Mouse (Mus musculus) left cerebral cortex, postnatal 10 days (tissue): ENCODE data around the gene Pank4. TPM values are rescaled to one million over a fixed set of nuclear protein-coding genes. Genes with fewer than 3 reads are reported as not detected.

Source experiments
- DNase-seq, 2 experiments: peaks; one replicate each; pipeline ENCODE4 v3.0.0; 2021 to 2022; ENCODE audit warnings: low spot score in 2 of 2, mixed read lengths in 1 of 2; ENCODE audit errors: extremely low spot score in 1 of 2
- intact Hi-C: fragments of 180-260 bp; cut with DNase I; formaldehyde crosslinking; loops from one replicate; pipeline ENCODE4 v1.15.1; 2025
- total RNA-seq, 2 experiments: library from RNA; stranded (reverse); gene quantifications; 2 replicates each; pipeline ENCODE4 v1.2.3; 2021

Gene Pank4
- total RNA-seq, 2 experiments from 2014 or later = 30.6 to 31.9 TPM

DNA sequence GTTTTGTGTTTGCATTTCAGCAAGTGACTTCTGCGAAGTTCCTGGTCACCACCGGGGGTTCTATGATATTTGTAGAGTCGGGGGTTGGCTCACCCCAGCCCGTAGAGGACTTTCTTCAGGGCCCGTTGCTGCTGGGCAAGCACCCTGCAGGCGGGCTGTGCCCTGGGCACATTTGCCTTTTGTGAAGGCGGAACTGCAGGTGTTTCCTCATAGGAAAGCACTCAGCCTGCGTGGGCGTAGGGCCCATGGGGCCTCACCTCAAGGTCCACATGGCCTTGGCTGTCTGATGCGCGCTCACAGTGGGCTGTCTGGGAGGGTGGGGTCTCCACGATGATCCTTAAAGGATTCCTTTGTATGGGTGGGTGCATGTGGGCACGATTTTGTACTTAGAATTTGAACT is 2.0 kb upstream of the Pank4 start:
- no peak for DNase-seq
- intact Hi-C loops = loop anchor here (5.0 kb wide), 1 partner anchor 85 kb away; no protein-coding TSS in a partner anchor

DNA sequence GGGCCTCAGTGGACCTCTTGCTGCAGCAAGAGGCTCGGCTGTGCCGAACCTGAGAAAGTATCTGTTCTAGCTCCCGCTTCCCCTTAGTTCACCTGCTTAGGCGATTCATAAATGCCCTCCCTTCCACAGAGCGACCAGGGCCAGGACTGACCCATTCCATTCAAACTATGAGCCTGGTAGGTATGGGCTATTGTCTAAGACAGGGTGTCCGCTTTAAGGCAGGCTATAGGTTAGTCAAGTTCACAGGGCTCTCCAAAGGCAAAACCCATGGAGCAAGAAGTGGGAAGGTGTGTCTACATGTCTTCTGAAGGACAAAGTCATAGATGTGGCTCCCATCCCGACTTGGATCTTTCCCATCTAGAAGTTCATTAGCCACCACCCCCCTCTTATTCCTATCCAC is 1.2 kb upstream of the Pank4 start:
- intact Hi-C loops = loop anchor here (1.0 to 5.0 kb wide), 2 partner anchors 18 to 85 kb away; no protein-coding TSS in a partner anchor
- no peak for DNase-seq

DNA sequence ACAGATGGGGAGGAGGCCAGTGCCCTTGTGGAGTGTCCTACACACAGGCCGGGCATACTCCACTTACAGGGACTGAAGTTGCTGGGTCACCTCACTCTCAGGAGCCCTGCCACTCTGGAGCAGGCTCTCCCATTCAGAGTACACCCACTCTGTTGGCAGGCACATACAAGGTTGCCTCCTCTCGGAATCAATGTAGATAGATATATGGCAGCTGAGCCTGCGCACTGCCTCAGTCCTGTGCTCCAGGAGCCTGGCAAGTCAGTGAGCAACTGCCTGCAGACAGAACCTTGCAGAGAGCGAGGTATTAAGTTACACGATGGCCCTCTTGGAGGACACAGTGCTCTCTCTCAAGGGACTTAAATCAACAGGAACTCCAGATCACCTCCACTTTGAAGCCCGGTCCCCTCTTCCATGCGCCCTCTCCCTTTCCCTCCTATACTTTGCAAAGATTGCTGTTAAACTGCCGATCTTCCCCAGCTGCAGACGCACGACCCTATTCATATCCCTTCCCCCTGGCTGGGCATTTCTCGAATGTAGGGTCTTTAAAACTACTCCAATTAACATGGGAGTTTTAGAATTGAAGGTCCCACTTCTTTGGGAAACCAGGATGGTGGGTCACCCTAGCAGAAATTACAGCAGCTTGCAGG is 610 bp upstream of the Pank4 start:
- no peak for DNase-seq
- intact Hi-C loops = loop anchor here (1.0 to 5.0 kb wide), 2 partner anchors 19 to 86 kb away; no protein-coding TSS in a partner anchor

DNA sequence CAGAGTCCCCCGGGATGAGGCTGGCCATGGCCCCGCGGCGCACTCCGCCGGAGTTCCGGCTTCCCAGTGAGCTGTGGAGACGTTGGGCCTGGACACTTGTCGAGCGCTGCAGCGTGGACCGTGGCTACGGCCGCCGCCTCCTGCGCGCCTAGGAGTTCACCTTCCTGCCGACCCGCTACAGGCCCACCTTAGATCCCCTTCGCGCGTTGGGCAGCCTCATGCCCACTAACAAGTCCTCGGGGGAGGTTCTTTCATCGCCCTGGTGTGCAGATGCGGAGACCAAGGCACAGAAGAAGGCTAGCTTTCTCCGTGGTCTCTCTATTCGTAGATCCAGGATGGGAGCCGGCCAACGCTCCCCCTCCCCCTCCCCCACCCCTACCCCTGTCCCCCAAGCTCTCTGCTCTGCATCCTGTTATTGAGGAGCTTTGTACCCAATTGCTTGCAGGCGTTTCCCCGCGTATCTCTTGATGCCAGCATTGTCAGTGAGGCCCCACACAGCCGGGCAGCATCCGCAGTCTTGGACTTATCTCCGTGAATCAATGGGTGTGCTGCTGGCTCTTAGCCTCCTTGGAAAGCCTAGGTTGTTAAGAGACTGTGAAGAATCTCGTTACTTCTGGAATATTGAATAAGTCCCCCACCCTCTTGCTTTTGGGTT is 785 bp downstream of the Pank4 start:
- DNase-seq = no peak
- intact Hi-C loops = loop anchor here (5.0 kb wide), 1 partner anchor 87 kb away; no protein-coding TSS in a partner anchor

DNA sequence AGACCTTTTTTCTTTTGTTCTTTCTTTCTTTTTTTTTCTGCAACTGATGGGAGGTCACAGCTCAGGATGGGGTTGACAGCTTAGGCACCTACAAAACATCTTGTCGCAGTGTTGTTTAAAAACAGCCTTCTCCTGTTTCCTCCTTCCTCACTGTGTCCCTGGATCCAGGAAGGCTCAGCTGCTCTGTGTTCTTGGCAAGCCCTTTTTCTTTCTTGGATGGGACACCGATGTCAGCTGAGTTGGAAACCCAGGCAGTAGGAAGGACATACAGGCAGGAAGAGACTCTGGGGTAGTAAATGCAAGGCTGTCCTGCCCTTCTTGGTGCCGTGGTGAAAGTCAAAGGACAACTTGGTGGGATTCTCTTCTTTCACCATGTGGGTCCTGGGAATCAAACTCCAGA is 1.9 kb downstream of the Pank4 start:
- intact Hi-C loops = no loop called here
- DNase-seq = no peak

DNA sequence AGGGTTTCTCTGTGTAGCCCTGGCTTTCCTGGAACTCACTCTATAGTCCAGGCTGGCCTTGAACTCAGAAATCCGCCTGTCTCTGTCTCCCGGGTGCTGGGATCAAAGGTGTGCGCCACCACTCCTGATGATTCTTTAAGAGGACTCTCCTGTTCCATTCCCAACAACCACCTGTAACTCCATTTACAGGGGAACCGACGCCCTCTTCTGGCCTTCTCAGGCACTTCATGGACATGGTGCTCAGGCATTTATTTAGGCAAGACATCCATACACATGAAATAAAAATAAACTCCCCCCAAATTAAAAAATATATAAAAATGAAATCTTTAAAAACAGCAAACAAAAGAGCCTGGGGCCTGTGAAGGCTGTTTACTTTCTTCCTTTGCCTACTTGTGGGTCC is 3.2 kb downstream of the Pank4 start:
- intact Hi-C loops = no loop called here
- no peak for DNase-seq

DNA sequence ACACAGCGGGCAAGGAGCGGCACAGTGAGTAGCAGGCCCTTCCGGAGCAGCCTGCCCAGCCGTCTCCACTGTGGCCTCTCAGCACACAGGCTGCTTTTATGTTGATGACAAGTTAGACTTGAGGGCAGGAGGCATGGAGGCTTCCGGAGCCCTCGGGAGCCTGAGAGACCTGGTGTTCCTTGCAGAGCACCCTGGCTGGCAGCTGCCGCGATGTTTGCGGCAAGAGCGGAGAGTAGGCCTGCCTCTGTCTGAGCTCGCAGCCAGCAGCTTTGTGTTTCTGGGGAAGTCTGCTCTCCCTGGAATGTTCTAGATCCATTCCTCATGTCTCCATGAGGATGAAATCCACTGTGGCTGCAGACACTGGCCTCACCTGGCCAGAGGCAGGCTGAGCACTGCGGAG is 8.6 kb downstream of the Pank4 start:
- DNase-seq = no peak
- intact Hi-C loops = no loop called here

DNA sequence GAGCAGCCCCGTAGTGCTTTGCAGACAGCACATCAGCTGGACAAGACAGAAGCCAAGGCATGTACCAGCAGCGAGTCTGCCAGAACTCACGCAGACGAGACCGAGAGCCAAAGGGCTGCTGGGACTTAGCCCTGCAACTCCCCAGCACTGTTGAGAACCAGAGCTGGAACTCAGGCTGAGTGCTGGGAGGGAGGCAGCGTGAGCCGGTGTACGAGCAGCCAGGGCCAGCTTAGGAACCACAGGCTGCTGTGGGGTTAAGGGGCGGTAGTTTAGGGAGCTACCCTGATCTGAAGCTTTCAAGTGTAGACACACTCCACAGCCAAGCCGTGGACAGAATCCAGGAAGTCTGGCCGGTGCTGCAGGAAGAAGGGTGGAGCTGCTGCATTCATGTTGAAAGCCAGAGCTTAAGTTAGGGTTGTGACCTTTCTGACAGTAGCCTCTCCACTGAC is 10.3 kb downstream of the Pank4 start:
- intact Hi-C loops = no loop called here
- DNase-seq = no peak

DNA sequence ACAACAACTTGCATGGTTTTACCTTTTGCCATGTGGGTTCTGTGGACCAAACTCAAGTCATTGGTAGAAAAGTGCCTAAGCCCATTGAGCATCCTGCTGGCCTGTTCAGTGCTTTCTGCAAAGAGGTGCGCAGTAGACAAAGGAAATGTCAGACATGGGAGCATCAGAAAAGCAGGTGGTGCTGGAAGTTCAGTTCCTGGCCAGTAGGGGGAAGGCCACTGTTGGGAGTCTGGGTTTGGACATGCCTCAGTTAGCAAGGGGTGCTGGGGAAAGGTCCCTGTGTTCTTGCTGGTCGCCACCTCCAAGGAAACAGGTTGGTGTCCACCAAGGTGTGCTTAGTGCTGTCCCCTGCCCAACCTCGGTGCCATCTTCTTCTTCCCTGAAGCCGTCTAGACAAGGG is 16.2 kb downstream of the Pank4 start:
- intact Hi-C loops = no loop called here
- no peak for DNase-seq

DNA sequence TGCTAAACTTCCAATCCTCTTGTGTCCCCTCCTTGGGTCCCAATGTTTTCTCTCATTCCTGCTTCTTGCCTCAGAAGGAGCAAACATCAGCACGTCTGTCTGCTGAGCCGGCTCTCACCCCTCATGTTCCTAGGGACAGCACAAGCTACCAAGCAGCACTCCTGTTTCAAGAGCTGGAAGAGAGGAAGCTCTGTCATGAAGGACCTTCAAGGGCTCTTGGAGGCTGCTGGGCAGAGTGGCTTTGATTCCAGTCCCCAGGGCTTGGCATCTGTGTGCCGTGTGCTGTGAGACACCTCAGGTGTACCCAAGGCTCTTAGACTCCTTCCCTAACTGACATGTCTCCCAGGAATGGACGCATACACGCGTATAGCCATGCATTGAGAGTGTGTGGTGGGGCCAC is 17.2 kb downstream of the Pank4 start:
- no peak for DNase-seq
- intact Hi-C loops = no loop called here

DNA sequence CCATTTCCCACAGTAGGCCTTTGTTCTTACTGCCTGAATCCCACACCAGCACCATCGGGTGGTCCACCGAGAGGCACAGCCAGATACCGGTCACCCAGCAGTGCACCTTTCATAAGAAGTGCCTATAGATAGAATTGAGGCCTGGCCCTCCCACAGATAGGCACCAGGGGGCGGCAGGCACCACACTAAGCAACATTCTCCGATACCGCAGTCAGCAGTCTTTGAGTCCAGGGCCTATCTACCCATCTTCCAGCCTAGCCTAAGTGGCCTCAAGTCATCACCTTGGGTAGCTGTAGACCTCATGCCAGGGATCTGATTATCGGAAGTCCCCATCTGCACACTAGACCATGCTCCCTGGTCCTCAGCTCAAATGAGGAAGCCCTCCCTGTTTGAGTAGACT is 17.6 kb downstream of the Pank4 start:
- peak; percentile 62 to 74 for DNase-seq
- intact Hi-C loops = no loop called here

DNA sequence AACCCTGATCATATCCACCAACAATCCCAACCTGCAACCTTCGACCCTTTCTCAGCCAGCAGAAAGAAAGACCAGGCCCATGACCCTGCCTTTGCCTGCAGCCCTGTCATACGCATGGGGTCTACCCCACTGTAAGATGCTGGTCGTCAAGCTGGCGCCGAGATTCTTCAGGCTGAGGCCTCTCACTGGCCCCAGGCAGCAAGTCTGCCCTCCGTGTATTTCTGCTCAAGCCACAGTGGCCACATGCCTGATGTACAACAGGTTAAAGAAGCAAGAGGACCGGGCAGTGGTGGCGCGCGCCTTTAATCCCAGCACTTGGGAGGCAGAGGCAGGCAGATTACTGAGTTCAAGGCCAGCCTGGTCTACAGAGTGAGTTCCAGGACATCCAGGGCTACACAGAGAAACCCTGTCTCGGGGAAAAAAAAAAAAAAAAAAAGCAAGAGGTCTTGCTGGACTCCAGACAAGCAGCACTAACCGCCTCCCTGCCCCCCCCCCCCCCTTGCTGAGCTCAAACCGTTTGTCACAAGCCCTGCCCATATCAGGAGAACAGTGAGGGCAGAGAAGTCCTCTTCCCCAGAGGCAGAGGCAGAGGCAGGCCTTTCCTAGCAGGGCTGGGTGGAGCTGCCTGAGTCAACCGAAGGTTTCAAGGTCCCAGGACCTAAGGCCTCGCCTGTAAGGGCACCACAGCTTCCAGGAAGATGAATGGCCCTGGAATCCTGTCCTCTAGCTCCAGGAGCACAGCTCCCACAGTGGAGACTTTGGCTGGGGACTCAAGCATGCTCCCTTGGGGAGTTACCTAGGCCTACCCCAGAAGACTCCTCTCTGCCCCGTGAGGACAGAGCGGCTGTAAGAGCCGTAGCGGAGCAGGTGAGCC is 18.6 kb downstream of the Pank4 start:
- DNase-seq = no peak
- intact Hi-C loops = loop anchor here (2.0 kb wide), 1 partner anchor 80 kb away; no protein-coding TSS in a partner anchor

DNA sequence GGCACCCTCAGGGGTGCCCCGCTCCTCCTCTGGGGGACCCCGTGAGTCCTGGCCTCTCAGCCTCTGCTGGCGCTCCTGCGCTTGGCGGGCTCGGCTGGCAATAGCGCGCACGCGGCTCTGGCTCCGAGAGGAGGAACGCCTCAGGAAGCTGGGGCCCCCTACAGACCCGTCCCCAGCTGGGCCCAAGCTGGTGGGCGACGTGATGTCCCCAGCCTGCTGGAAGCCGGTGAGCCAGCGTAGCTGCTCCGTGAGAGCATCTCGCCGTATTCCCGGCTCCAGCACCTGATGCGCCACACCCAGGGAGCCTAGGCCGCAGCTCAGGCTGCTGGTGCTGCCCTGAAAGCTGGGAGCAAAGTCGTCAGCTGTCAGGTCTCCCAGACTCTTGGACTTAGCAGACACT is 19.8 kb downstream of the Pank4 start:
- intact Hi-C loops = loop anchor here (2.0 kb wide), 2 partner anchors 73 to 79 kb away; partner anchors contain the start of gene Plch2
- no peak for DNase-seq

DNA sequence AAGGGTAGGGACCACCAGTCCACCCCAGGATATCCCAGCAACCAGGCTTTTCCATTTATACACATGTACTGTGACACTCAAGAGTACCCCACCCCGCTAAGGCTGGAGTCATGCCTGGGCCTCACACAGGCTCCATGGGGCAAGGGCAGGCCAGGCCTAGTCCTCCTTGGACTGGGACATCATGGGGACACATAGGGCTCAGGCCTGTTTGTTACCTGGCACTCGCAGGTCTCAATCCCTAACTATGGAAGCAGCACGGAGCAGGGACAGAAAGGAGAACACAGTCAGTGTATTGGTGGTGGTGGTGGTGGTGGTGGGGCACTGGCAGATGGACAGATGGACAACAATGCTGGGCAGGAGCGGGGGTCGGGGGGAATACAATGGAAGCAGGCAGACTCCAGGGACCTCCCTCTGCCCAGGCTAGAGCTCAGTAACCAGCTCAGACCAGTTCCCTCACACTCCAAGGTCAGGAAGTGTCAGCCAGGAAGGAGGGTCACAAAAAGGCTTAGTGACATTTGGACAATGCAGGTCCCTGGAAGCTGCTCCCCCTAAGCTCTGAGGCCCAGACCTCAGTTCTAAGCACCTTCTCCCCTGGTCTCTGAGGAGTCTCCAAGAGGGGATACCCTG is 21.3 kb downstream of the Pank4 start:
- DNase-seq = no peak
- intact Hi-C loops = loop anchor here (2.0 kb wide), 1 partner anchor 72 kb away; the partner anchor contains the start of gene Plch2

DNA sequence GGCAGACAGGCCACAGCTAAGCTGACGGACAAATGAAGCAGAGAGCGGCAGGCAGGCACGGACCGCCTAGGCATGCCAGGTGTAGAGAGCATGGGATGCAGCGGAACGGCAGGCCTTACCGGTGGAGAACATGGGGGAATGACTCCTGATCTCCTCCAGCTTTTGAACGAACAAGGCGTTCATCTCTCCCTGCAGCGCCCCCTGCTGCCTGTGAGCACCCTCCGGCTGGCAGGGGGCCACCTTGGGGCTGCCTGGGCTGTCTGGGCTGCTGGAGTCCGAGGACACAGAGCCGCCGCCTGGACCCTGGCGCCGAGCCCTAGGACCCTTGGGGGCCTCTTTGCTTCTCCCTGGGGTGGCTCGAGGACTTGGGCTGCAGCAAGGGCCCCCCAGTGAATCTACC is 22.2 kb downstream of the Pank4 start:
- intact Hi-C loops = no loop called here
- peak in 1 of 2 experiments; percentile 87 for DNase-seq

DNA sequence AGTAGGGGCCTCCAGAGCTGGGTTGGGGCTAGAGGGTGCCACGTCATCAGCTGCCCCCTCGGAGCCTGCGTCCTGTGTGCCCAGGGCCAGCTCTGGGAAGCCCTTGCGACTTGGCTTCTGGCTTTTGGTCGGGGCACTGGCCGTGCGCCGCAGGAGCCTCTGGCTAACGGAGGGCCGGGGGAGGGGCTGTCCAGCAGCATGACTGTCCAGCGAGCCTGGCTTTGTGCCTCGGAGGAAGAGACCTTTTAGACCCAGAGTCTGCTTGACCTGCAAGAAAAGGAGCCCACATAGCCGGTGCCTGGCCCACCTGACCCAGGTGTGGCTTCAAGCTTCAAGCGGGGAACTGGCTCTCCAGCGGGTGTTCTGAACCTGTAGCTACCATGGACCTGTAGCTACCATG is 22.8 kb downstream of the Pank4 start:
- intact Hi-C loops = no loop called here
- no peak for DNase-seq

DNA sequence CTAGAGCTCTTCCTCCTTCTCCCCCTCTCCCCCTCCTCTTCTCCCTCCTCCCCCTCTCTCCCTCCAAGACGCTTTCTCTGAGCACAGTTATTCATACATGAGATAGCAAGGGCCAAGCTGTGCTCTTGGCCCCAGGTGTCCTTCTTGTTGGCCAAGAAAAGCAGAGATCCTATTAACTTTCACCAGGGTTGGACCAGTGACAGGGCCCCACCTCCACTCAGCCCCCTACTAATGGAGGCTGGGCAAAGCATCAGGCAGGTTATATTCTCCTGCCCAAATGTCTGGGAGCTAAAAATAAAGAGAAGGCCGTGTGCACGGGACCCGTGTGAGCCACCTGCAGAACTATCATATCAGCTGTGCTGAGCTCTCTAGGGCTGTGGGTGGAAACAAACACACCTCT is 31.0 kb downstream of the Pank4 start:
- no peak for DNase-seq
- intact Hi-C loops = no loop called here

DNA sequence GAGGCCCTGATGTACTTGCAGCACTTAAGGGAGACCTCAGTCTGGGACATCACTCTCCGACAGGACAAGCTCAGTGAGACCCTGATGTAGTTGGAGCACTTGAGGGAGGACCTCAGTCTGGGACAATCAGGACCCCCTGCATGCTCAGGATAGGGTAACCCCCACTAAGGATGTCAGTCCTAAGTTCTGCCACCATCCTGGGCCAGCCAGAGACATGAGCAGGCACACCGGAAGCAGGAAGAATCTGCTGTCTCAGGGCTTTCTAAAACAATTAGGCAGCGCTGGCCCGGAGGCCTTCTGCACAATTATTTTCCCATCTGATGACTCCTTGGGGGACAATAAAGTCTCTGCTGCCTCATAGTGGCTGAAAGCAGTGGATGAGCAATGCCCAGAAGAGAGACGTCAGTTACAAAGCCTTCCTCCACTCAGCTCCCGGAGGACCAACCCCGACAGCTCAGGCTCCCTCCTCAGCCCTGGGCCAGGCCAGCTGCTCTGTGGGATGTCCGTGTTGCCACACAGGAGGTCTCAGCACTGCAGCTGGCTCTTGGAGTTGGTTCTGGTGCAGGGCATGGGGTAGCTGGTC is 32.7 kb downstream of the Pank4 start:
- DNase-seq = no peak
- intact Hi-C loops = no loop called here

DNA sequence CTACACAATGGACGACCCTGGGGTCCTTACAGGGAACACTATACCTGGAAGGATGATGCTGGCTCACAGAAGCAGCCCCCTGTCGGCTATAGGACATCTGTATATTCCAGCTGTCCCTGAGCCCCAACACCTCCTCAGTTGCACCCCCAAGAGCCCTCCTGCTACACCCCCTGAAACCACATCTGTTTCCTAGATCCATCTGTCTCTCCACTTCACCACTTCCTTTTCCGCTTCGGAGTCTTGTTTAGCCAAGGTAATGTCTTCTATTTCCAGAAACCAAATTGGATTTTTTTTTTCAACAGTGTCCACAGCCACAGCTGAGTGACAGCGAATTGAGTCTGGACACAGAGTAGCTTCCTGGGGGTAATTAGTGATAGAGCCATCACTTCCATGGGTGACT is 35.5 kb downstream of the Pank4 start:
- intact Hi-C loops = no loop called here
- DNase-seq = no peak
